Mouse (Mus musculus) ovary, postnatal 10 days (tissue): ENCODE results near the gene Tex35.

Experiments used
- DNase-seq: peaks from one replicate; pipeline ENCODE4 v3.0.0; 2022; ENCODE audit warnings: low spot score

Gene Tex35

GRCm38 (mm10) chr1:157049886-157050285 is 58.6 kb downstream of the Tex35 start:
- DNase-seq, result no peak
